Mouse (Mus musculus): ENCODE results near the gene Mmp15.
"Not testable (repeated sequence)": the region's sequence is repeated elsewhere in the genome, so short reads cannot be mapped to it uniquely, and the experiment has no call there.

Mmp15 gene

DNA sequence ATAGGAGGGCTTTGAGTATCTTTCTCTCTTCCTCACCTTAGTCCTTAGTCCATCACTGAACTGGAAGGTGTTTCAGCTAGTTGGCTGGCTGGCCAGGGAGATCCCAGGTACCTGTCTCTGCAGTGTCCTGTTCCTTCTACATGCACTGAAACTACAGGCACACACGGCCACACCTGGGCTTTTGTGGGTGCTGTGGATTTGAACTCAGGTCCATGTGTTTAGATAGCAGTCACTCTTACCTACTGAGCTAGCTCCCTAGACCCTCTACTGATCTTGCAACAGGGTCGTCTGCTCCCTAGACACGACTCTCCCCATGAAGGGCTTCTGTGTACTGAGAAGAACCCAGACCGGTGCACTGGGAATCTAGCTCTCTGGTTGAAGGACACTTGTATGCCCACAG is 25.0 kb downstream of the Mmp15 start:
- no peak for DNase-seq (ENCODE audit: low spot score)

DNA sequence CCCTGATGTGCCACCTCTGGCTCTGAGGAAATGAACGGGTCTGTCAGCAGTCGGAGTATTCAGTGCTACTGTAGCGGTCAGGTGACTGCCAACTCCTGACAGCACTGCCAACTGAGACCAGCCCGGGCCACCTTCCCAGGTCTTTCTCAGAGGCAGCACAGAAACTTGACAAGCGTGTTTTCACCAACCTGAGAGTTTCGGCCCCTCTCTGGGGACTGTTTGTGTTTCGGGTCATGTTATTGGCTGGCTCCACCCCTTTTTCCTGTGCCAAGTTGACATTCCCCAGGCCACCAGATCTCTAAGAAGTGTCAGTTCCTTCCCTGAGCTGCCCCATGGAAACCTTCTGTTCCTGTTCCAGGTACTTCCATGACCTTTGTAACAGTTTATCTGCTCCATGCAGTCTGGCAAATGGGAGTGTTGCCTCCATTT is 25.8 kb downstream of the Mmp15 start:
- no peak for DNase-seq (ENCODE audit: low spot score)

DNA sequence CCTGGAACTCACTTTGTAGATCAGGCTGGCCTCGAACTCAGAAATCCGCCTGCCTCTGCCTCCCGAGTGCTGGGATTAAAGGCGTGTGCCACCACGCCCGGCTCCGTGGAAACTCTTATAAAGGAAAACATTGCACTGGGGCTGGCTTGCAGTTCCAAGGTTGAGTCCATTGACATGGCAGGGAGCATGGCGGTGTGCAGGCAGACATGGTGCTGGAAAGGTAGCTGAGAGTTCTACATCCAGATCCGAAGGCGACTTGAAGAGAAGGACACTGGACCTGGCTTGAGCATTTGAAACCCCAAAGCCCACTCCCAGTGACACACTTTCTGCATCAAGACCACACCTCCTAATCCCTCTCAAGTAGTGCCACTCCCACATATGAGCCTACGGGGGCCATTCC is 26.9 kb downstream of the Mmp15 start:
- not testable (repeated sequence) for DNase-seq (ENCODE audit: low spot score)

DNA sequence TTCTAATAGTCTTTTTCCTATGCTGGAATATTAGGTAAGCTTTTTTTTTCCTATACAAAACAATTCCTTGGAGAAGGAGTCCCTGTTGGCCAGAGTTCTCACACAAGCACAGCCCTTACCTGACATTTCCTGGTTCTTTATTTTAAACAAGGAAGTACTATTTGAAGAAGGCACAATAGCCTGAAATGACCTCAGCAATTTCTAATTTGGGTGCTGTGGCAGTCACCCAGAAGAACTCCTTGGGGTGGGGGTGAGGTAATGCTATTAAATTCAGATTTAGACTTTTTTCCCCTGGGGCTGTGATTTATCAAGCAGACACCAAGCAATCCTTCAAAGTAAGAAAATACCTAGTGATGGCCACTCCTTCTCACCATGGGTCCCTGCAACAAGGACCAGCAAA is 28.9 kb downstream of the Mmp15 start:
- no peak for DNase-seq (ENCODE audit: low spot score)

DNA sequence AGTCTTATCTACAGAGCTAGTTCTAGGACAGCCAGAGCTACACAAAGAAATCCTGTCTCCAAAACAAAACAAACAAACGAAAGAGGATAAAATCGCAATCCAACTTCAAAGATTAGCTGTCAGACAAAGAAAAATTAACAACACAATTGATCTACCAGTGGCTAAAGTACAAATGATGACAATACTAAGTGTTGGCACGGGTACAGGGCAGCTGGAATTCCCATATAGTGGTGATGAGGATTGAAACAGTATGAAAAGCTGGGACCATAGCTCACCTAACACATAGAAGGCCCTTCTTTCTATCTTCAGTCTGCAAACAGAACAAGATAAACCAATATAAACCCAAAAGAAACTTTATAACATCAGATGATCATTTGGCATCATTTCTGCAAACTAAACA is 29.5 kb downstream of the Mmp15 start:
- DNase-seq (ENCODE audit: low spot score) = no peak

DNA sequence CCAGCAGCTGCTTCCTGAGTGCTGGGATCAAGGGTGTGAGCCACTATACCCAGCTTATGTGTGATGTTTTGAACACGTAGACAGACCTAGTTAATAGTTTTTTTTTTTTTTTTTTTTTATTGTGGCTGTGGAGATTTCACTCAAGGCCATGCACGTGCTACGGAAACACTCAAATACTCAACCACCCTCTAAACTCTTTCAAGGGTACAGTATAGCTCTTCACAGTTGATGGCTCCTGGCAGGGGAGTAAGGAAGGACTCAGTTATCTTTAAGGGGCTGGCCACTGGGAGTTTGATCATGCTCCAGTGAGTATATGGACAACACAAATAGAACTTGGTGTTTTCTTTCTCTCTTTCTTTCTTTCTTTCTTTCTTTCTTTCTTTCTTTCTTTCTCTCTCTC is 32.4 kb downstream of the Mmp15 start:
- DNase-seq (ENCODE audit: low spot score) = no peak

DNA sequence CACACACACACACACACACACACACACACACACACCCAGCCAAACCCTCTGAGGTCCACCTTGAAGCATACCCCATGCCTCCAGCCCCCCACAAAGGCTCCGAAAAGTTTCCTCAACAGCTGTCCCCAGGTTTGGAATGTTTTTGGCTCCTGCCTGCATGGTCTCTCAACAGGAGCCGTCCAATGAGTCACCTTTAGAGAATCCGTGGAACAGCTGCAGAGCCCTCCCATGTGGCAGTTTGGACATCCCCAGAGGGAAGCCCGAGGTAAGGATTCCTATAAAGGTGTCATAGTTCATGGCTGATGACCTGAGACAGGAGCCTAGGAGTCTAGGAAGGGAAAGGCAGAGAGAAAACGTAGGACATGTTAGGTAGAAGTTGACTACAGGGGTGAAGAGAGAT is 34.0 kb downstream of the Mmp15 start:
- DNase-seq (ENCODE audit: low spot score) = no peak

DNA sequence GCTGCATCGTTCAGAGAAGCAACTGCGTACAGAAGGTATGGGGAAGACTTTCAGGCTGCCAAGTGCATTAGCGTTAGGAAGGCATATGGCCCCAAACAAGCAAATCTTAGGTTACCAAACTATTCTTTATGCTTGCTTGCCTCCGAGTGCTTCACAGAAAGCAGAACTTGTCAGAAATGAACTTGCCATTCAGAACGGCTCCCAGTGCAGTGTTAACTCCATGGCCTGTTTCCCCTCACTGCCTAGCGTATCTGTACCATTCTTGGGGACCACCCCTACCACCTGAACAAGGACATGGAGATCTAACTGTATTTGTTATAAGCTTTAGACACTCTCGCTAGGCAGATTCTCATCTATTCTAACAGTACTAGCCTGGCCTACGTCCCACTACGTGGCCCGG is 35.2 kb downstream of the Mmp15 start:
- no peak for DNase-seq (ENCODE audit: low spot score)

DNA sequence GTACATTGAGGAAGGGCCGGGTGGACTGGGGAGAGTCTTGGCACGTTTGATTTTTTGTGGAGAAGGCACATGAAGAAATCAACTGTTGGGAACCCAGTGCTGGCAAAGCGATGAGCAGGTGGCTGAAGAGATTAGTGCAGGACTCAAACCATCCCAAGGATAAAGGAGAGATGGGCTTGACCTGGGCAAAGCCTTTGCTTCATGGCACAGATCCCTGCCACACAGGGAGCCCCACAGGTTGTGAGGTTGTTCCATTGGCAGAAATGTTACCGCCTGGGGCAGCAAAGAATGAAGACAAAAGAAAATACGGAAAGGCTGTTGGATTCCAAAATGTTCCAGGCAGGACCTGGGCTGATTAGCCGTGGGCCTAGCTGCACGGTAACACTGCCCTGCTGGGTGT is 35.9 kb downstream of the Mmp15 start:
- DNase-seq (ENCODE audit: low spot score) = no peak

DNA sequence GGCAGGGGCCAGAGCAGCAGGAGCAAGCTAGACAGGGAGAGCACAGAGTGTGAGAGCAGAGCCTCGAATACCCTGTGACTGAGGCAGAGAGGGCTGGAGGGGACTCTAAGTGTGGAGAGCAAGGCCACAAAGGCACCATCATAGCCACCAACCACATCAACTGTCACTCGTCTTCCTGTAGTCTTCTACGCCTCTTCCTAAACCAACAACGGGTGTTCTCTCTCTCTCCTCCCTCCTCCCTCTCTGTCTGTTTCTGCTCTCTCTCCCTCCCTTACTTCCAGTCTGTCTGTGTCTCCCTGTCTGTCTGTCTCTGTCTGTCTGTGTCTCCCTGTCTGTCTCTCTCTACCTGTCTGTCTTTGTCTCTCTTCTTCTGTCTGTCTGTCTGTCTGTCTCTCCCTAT is 38.2 kb downstream of the Mmp15 start:
- no peak for DNase-seq (ENCODE audit: low spot score)

DNA sequence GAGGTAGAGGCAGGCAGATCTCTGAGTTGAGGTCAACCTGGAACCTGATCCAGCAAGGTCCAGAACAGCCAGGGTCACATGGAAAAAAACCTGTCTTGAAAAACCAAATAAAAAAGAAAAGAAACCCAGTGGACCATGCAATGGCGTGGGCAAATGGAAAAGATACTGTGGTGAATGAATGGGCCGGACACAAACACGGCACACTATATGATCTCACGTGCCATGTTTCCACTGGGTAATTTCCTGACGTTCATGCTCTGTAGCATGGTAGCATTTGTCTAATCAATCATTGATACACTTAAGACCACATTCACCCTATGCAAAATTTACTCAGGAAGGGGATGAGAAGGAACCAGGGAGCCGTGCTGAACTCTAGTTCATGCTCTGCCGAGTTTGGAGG is 39.0 kb downstream of the Mmp15 start:
- DNase-seq (ENCODE audit: low spot score) = no peak

DNA sequence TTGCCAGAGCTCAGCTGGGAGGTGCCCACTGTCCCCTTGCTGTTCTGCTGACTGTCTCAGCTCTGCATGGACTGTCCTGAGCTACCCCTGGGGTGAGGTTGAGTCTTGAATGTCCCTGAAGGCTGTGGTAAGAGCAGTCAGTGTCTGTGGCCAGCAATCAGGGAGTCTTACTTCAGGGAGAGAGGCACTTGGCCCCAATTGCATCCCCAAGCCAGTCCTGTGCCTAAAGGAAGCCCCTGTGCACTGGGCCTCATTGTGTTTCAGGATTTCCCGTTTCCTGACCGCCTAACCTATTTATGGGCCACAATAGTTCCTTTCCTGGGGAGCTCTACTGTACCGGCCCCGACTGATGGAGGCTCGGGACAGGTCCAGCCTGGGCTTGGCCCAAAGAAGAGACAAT is 40.5 kb downstream of the Mmp15 start:
- DNase-seq (ENCODE audit: low spot score) = no peak

DNA sequence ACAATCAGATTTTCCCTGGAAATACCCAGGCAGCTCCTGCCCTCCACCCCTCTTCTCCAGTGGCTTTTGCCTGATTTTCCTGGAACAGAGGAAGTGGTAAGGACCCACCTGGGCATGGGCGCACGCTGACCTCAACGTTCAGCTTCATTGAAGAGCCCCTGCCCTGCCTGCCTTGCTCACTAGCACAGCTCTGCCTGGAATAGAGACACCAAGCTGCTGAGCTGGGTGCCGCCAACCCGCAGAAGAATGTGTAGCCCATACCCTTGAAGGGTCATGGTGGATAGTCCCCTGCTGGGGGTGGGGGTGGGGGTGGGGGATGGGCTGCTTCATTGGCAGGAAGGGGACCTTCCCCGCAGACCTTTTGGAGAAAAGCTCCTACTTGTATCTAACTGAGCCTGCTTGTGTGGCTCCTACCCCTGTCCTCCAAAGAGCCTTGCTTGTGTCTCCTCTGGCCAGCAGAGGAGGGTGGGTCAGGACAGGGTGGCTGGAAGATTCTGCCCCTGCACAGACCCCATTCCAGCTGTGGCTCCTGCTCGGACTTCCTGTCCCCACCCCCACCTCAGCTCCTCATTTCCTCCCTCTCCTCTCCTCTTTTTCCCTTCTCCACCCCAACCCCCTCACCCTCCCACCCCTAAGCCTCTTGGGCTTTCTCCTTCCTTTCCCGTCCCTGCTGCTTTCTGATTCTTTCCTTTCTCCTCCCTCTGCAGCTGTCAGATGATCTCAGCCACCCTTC is 43.3 kb downstream of the Mmp15 start:
- DNase-seq (ENCODE audit: low spot score) = no peak

DNA sequence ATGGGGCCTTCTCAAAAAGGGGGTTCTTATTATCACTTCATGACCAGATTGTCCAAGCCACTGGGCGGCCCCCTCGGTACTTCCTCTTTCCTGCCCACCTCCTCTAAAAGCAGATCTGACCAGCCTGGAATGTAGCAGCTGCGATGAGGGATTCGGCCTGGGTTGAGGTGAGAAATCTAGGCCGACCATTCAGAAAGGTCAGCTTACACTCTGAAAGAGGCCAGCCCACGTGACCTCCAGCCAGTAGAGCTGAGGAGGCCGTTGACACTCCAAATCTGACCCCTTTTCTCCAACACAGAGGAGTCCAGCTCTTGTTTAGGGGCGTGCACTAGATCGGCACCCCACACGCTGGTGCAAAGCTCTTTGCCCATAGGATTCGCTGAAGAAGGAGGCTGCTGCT is 44.7 kb downstream of the Mmp15 start:
- DNase-seq (ENCODE audit: low spot score) = no peak

DNA sequence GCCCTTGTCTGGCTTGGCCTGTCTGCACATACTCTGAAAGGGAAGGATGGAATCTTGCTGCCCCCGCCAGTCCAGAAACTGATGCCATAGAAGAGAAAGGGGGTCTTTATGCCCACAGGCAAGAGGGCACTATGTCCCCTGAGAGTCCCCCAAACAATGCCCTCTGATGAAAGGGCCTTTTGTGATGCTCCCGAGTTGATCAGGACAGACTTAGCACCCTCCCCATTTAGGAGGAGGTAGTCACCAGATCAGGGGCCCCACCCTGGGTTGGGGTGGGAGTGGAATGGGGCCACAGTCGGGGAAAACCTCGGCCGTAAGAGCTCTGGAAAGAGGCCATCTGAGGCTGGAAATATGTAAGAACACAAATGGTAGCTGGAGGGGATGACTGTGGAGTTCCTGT is 45.1 kb downstream of the Mmp15 start:
- DNase-seq (ENCODE audit: low spot score) = no peak

DNA sequence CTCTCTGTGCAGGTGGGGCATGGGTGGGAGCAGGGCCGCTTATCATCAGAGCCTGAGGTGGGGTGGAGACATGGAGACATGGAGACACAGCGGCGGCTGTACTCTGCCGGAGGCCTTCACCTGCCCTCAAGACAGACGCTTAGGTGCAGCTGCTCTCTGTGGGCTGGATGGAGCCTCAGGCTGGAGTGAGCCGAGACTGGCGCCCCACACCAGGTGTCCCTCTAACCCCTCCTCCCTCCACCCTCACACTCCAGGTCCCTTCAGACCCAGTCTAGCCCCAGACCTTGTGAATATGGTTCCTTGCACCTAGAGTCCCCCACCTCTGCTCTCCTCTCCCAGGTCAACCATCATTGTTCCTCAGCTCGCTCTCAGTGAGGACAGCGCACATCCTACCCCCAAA is 47.1 kb downstream of the Mmp15 start:
- DNase-seq (ENCODE audit: low spot score) = no peak

DNA sequence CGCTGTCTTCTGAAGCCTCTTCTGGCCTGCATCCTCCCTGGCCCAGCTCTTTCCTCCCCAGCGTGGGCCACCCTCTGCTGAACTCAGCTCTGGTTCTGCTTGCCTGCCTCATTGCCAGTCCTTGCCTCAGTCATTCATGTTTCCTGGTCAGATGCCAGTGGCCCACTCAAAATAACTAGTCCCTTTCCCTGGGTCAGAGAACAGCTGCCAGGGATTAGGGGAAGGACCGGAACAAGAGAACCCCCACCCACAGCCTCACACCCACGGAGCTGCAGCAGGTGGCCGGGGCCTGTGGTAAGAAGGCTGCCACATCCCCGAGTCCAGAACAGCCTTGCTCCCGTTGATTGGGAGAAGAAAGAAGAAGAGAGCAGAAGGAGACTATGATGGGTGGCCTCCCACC is 49.0 kb downstream of the Mmp15 start:
- no peak for DNase-seq (ENCODE audit: low spot score)

DNA sequence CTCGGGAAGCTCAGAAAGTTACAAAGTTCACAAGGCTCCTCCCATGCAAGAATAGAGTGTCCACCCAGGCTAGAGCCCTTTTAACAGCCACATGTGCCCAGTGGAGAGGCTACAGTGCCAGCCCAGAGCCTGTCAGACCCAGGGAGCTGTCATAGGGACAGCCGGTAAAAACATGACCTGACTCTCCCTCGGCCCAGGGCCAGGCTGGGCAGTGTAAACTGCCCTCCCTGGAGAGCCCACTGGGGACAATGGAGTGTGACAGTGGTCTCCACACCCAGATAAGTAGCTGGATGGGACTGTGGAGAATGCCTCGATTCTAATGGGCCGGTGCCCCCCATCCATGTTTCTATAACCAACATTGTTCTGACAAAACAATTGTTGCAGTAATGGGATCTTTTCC is 57.5 kb downstream of the Mmp15 start:
- DNase-seq (ENCODE audit: low spot score) = no peak

DNA sequence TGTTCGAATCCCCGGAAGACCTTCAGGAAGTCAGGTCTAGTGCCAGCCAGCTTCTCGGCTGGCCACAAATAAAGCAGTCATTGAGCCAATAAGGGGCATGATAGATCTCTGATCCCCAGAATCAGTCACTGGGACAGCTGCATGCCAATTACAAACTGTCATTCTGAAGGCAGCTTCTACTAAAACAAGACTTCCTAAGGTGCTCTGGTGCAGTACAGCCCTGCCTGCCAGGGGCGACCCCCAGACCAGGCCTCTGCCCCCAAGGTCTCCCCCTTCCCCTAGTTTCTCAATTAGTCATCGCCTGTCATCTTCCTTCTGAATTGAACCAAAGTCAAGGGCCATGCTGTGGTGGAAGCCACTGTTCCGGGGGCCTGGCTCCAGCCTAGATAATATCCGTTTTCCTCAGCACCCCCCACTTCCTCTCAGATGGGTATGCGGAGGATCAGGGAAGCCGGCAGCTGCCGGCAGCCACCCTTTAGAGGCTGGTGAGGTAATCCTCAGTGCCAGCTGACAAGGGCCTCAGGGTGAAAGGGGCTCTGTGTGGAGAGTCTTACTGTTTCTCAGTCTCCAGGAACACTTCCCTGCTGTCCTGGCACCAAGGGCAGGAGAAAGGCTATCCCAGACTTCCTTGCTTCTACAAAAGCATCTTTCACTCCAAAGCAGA is 59.4 kb downstream of the Mmp15 start:
- DNase-seq (ENCODE audit: low spot score) = no peak

DNA sequence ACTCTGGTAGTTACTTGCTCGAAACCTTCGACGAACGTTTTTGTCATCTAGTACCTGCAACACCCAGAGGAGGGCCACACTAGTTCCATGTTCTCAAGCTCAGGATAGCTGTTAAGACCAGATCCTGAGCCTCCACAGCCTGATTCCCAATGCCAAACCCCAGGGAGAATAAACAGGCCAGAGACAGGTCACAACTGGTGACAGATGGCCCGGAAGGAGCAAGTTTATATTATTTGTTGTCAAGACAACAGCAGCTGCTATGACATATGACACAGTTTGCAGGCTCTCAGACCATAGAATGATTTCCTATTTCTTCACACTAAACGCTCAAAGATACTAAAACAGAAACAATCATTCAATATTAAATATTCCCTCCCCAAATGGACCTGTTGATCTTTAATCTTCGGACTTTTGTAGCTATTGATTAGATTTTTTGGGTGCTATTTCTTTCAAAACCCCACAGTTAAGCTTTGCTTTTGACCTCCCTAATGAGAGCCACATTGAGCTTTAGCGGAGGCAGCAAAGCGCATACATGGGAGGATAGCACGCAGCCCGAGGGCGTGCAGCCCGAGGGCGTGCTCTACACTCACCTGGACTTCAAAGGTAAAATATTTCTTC is 70.2 kb downstream of the Mmp15 start:
- DNase-seq (ENCODE audit: low spot score) = no peak

All from ovary, postnatal 14 days (tissue).